Mouse (Mus musculus): ENCODE results near the gene Clec11a.
"Not testable (repeated sequence)": the region's sequence is repeated elsewhere in the genome, so short reads cannot be mapped to it uniquely, and the experiment has no call there.

Clec11a gene

GRCm38 (mm10) chr7:44307261-44308020 lies 739 bp upstream of the Clec11a start:
- no peaks in the 10 kb centered on the region for H3K27me3 ChIP-seq (ENCODE audit: control insufficient read depth, insufficient read depth, low read length, poor library complexity, severe bottlenecking)
- no peak for DNase-seq (ENCODE audit: low read depth, low spot score)

GRCm38 (mm10) chr7:44305686-44306085 lies 1.0 kb downstream of the Clec11a start:
- Histone ChIP-seq H3K36me3 (ENCODE audit: control insufficient read depth, insufficient read depth, low read length, poor library complexity, severe bottlenecking) (no peaks in the 10 kb centered on the region), H3K27me3 (ENCODE audit: control insufficient read depth, insufficient read depth, low read length, poor library complexity, severe bottlenecking) (no peaks in the 10 kb centered on the region)
- no peak for DNase-seq (ENCODE audit: low read depth, low spot score)

More at GRCm38 (mm10) chr7:44307261-44308020, 739 bp upstream of the Clec11a start:
- no peaks in the 10 kb centered on the region for H3K36me3 ChIP-seq (ENCODE audit: control insufficient read depth, insufficient read depth, low read length, poor library complexity, severe bottlenecking)

GRCm38 (mm10) chr7:44304775-44305641 lies 1.7 kb downstream of the Clec11a start:
- Histone ChIP-seq H3K27me3 (ENCODE audit: control insufficient read depth, insufficient read depth, low read length, poor library complexity, severe bottlenecking) (no peaks in the 10 kb centered on the region), H3K36me3 (ENCODE audit: control insufficient read depth, insufficient read depth, low read length, poor library complexity, severe bottlenecking) (no peaks in the 10 kb centered on the region)

GRCm38 (mm10) chr7:44304463-44304774 lies 2.3 kb downstream of the Clec11a start:
- H3K36me3 ChIP-seq (ENCODE audit: control insufficient read depth, insufficient read depth, low read length, poor library complexity, severe bottlenecking), result no peaks in the 10 kb centered on the region
- H3K27me3 ChIP-seq (ENCODE audit: control insufficient read depth, insufficient read depth, low read length, poor library complexity, severe bottlenecking), result no peaks in the 10 kb centered on the region
- no peak for DNase-seq (ENCODE audit: low read depth, low spot score)

More at GRCm38 (mm10) chr7:44304775-44305641, 1.7 kb downstream of the Clec11a start:
- DNase-seq (ENCODE audit: low read depth, low spot score), result peak; percentile 99

- H3K27me3 ChIP-seq (ENCODE audit: control insufficient read depth, insufficient read depth, low read length, poor library complexity, severe bottlenecking), result no peaks in the 10 kb centered on the region
- DNase-seq (ENCODE audit: low read depth, low spot score), result no peak
- H3K36me3 ChIP-seq (ENCODE audit: control insufficient read depth, insufficient read depth, low read length, poor library complexity, severe bottlenecking), result no peaks in the 10 kb centered on the region
These were observed 3.1 kb downstream of the Clec11a start for GRCm38 (mm10) chr7:44303346-44304340.

GRCm38 (mm10) chr7:44297501-44297900 lies 9.2 kb downstream of the Clec11a start:
- not testable (repeated sequence) for H3K27me3 ChIP-seq (ENCODE audit: control insufficient read depth, insufficient read depth, low read length, poor library complexity, severe bottlenecking); DNase-seq (ENCODE audit: low read depth, low spot score); H3K36me3 ChIP-seq (ENCODE audit: control insufficient read depth, insufficient read depth, low read length, poor library complexity, severe bottlenecking)

- Histone ChIP-seq H3K27me3 (ENCODE audit: control insufficient read depth, insufficient read depth, low read length, poor library complexity, severe bottlenecking) (no peaks in the 10 kb centered on the region; the same call in none of the 2 replicates), H3K36me3 (ENCODE audit: control insufficient read depth, insufficient read depth, low read length, poor library complexity, severe bottlenecking) (no peaks in the 10 kb centered on the region)
- no peak for DNase-seq (ENCODE audit: low read depth, low spot score)
These were observed 15.3 kb downstream of the Clec11a start for GRCm38 (mm10) chr7:44291418-44291817.

- DNase-seq (ENCODE audit: low read depth, low spot score), result no peak
- H3K27me3 ChIP-seq (ENCODE audit: control insufficient read depth, insufficient read depth, low read length, poor library complexity, severe bottlenecking), result no peaks in the 10 kb centered on the region; the same call in none of the 2 replicates
- no peaks in the 10 kb centered on the region for H3K36me3 ChIP-seq (ENCODE audit: control insufficient read depth, insufficient read depth, low read length, poor library complexity, severe bottlenecking)
These were observed 15.7 kb downstream of the Clec11a start for GRCm38 (mm10) chr7:44290986-44291385.

GRCm38 (mm10) chr7:44287760-44288159 lies 18.9 kb downstream of the Clec11a start:
- no peaks in the 10 kb centered on the region; the same call in 1 of the 2 replicates for H3K27me3 ChIP-seq (ENCODE audit: control insufficient read depth, insufficient read depth, low read length, poor library complexity, severe bottlenecking)
- DNase-seq (ENCODE audit: low read depth, low spot score), result no peak
- no peaks in the 10 kb centered on the region for H3K36me3 ChIP-seq (ENCODE audit: control insufficient read depth, insufficient read depth, low read length, poor library complexity, severe bottlenecking)

GRCm38 (mm10) chr7:44281586-44281985 lies 25.1 kb downstream of the Clec11a start:
- no peaks in the 10 kb centered on the region for H3K36me3 ChIP-seq (ENCODE audit: control insufficient read depth, insufficient read depth, low read length, poor library complexity, severe bottlenecking)
- H3K27me3 ChIP-seq (ENCODE audit: control insufficient read depth, insufficient read depth, low read length, poor library complexity, severe bottlenecking), result no peaks in the 10 kb centered on the region; the same call in 1 of the 2 replicates
- DNase-seq (ENCODE audit: low read depth, low spot score), result no peak

GRCm38 (mm10) chr7:44280959-44281358 lies 25.7 kb downstream of the Clec11a start:
- Histone ChIP-seq H3K36me3 (ENCODE audit: control insufficient read depth, insufficient read depth, low read length, poor library complexity, severe bottlenecking) (no peaks in the 10 kb centered on the region), H3K27me3 (ENCODE audit: control insufficient read depth, insufficient read depth, low read length, poor library complexity, severe bottlenecking) (no peaks in the 10 kb centered on the region; the same call in 1 of the 2 replicates)
- peak; percentile 36 for DNase-seq (ENCODE audit: low read depth, low spot score)

- DNase-seq (ENCODE audit: low read depth, low spot score), result peak; percentile 83
- H3K36me3 ChIP-seq (ENCODE audit: control insufficient read depth, insufficient read depth, low read length, poor library complexity, severe bottlenecking), result no peaks in the 10 kb centered on the region
- H3K27me3 ChIP-seq (ENCODE audit: control insufficient read depth, insufficient read depth, low read length, poor library complexity, severe bottlenecking), result no peaks in the 10 kb centered on the region; the same call in 1 of the 2 replicates
These were observed 29.5 kb downstream of the Clec11a start for GRCm38 (mm10) chr7:44277250-44277622.

- Histone ChIP-seq H3K27me3 (ENCODE audit: control insufficient read depth, insufficient read depth, low read length, poor library complexity, severe bottlenecking) (no peaks in the 10 kb centered on the region; the same call in 1 of the 2 replicates), H3K36me3 (ENCODE audit: control insufficient read depth, insufficient read depth, low read length, poor library complexity, severe bottlenecking) (no peaks in the 10 kb centered on the region)
- DNase-seq (ENCODE audit: low read depth, low spot score), result no peak
These were observed 30.0 kb downstream of the Clec11a start for GRCm38 (mm10) chr7:44276461-44277249.
